Mouse (Mus musculus) brain, embryonic 14.5 days (tissue): ENCODE measurements around the gene Elk1. TPM values are rescaled to one million over a fixed set of nuclear protein-coding genes. Genes with fewer than 3 reads are reported as not detected.

Source experiments
- DNase-seq: peaks from one replicate; pipeline ENCODE4 v3.0.0-alpha.2; 2011; ENCODE audit warnings: low read depth
- CTCF ChIP-seq: fragments of 200-500 bp; IDR thresholded peaks from 2 replicates; pipeline ENCODE4 v1.5.1; 2012; ENCODE audit warnings: inconsistent platforms, mild to moderate bottlenecking, moderate library complexity, borderline replicate concordance; ENCODE audit not compliant: insufficient read depth, insufficient read length; ENCODE audit errors: extremely low read depth
- POLR2A ChIP-seq: fragments of 200-500 bp; IDR thresholded peaks from 2 replicates; pipeline ENCODE4 v1.6.1; 2012; ENCODE audit warnings: mild to moderate bottlenecking, inconsistent platforms, borderline replicate concordance; ENCODE audit not compliant: poor library complexity, insufficient read depth, insufficient read length, severe bottlenecking; ENCODE audit errors: extremely low read depth
- polyA plus RNA-seq: library from polyadenylated mRNA; depleted of rRNA; stranded (reverse); fragments of >200 nt; gene quantifications from 2 replicates; pipeline ENCODE4 v1.2.3, GENCODE M21; 2012; rRNA removed

Elk1 gene
- polyA plus RNA-seq = 36.4 and 40.7 TPM in 2 replicates

- TF ChIP-seq CTCF (no peak), POLR2A (no peak)
- DNase-seq = peak; percentile 98
Observed at GRCm38 (mm10) chrX:20950191-20950880, at the start of gene Elk1. Elk1 (minus strand) TSS chrX:20950608.

GRCm38 (mm10) chrX:20980901-20981300 lies 30.5 kb upstream of the Elk1 start:
- DNase-seq = no peak
- no peak for TF ChIP-seq CTCF
- TF ChIP-seq POLR2A = no peak

- DNase-seq = peak; percentile 97
- no peak for TF ChIP-seq POLR2A
- TF ChIP-seq CTCF = peak; percentile 14; the same call in 1 of the 2 replicates
Observed at GRCm38 (mm10) chrX:20961477-20962378, 11.3 kb upstream of the Elk1 start, which contains the start of gene Uxt. Uxt (minus strand) TSS chrX:20962017.

GRCm38 (mm10) chrX:20946055-20946454 lies 4.4 kb downstream of the Elk1 start:
- peak; percentile 44 for DNase-seq

GRCm38 (mm10) chrX:20931963-20932362 lies 18.4 kb downstream of the Elk1 start:
- TF ChIP-seq POLR2A (no peak), CTCF (no peak)
- no peak for DNase-seq

More at GRCm38 (mm10) chrX:20946055-20946454, 4.4 kb downstream of the Elk1 start:
- TF ChIP-seq POLR2A (no peak), CTCF (peak; percentile 66; the same call in 1 of the 2 replicates)

- TF ChIP-seq CTCF = no peak
- TF ChIP-seq POLR2A = no peak
Observed at GRCm38 (mm10) chrX:20931364-20931763, 19.0 kb downstream of the Elk1 start, which contains the start of gene Cfp. Cfp (minus strand) TSS chrX:20931555.

GRCm38 (mm10) chrX:20929859-20930258 lies 20.5 kb downstream of the Elk1 start:
- DNase-seq = no peak
- TF ChIP-seq CTCF (no peak), POLR2A (no peak)

More at GRCm38 (mm10) chrX:20931364-20931763, 19.0 kb downstream of the Elk1 start, which contains the start of gene Cfp:
- DNase-seq = no peak

- no peak for DNase-seq
- no peak for TF ChIP-seq CTCF
- no peak for TF ChIP-seq POLR2A
Observed at GRCm38 (mm10) chrX:20924976-20925375, 25.4 kb downstream of the Elk1 start.

GRCm38 (mm10) chrX:20923506-20923905 lies 26.9 kb downstream of the Elk1 start:
- TF ChIP-seq CTCF = no peak
- no peak for TF ChIP-seq POLR2A

GRCm38 (mm10) chrX:20921366-20921765 lies 29.0 kb downstream of the Elk1 start:
- DNase-seq = no peak
- no peak for TF ChIP-seq CTCF
- no peak for TF ChIP-seq POLR2A

More at GRCm38 (mm10) chrX:20923506-20923905, 26.9 kb downstream of the Elk1 start:
- no peak for DNase-seq

- TF ChIP-seq CTCF (no peak), POLR2A (peak; percentile 67)
- peak; percentile 98 for DNase-seq
Observed at GRCm38 (mm10) chrX:20920844-20921364, 29.5 kb downstream of the Elk1 start, which contains the start of gene Syn1. Syn1 (minus strand) TSS chrX:20921004.
